Mouse (Mus musculus) lung, postnatal 36 days (tissue): Measurements from ENCODE around the gene Chd2.
A peak's percentile ranks its signal among the peaks of the same experiment; 100 is the strongest.

ENCODE experiments used
- DNase-seq: peaks from one replicate; pipeline ENCODE4 v3.0.0; 2022; ENCODE audit warnings: mixed read lengths

The Chd2 gene

GRCm38 (mm10) chr7:73434336-73434677, 107.3 kb downstream of the Chd2 start:
- DNase-seq, result no peak

GRCm38 (mm10) chr7:73433637-73434335, 107.8 kb downstream of the Chd2 start:
- DNase-seq, result no peak

- no peak for DNase-seq
These were observed 113.1 kb downstream of the Chd2 start for GRCm38 (mm10) chr7:73428525-73428924.

GRCm38 (mm10) chr7:73427794-73428193, 113.8 kb downstream of the Chd2 start:
- DNase-seq, result no peak

- DNase-seq, result no peak
These were observed 114.8 kb downstream of the Chd2 start for GRCm38 (mm10) chr7:73426752-73427386.

- DNase-seq, result peak; percentile 49
These were observed 115.4 kb downstream of the Chd2 start for GRCm38 (mm10) chr7:73426235-73426634.

- DNase-seq, result no peak
These were observed 116.2 kb downstream of the Chd2 start for GRCm38 (mm10) chr7:73425451-73425850.

- DNase-seq, result no peak
These were observed 116.9 kb downstream of the Chd2 start for GRCm38 (mm10) chr7:73424705-73425104.

- no peak for DNase-seq
These were observed 117.4 kb downstream of the Chd2 start for GRCm38 (mm10) chr7:73424243-73424642.

GRCm38 (mm10) chr7:73423236-73423635, 118.4 kb downstream of the Chd2 start:
- DNase-seq, result no peak

GRCm38 (mm10) chr7:73422223-73423113, 119.2 kb downstream of the Chd2 start:
- peak; percentile 86 for DNase-seq

GRCm38 (mm10) chr7:73421278-73422015, 120.2 kb downstream of the Chd2 start:
- no peak for DNase-seq

- DNase-seq, result no peak
These were observed 120.8 kb downstream of the Chd2 start for GRCm38 (mm10) chr7:73420827-73421226.

- DNase-seq, result no peak
These were observed 122.3 kb downstream of the Chd2 start for GRCm38 (mm10) chr7:73419375-73419774.

GRCm38 (mm10) chr7:73414192-73414591, 127.4 kb downstream of the Chd2 start:
- no peak for DNase-seq

- DNase-seq, result peak; percentile 41
These were observed 129.2 kb downstream of the Chd2 start for GRCm38 (mm10) chr7:73412419-73412818.

- DNase-seq, result no peak
These were observed 129.6 kb downstream of the Chd2 start for GRCm38 (mm10) chr7:73411986-73412385.

- DNase-seq, result no peak
These were observed 130.1 kb downstream of the Chd2 start for GRCm38 (mm10) chr7:73411523-73411922.

- DNase-seq, result no peak
These were observed 136.1 kb downstream of the Chd2 start for GRCm38 (mm10) chr7:73405550-73405949.

GRCm38 (mm10) chr7:73403538-73403937, 138.1 kb downstream of the Chd2 start:
- DNase-seq, result no peak

GRCm38 (mm10) chr7:73402671-73403070, 139.0 kb downstream of the Chd2 start:
- no peak for DNase-seq

- no peak for DNase-seq
These were observed 139.5 kb downstream of the Chd2 start for GRCm38 (mm10) chr7:73402106-73402505.
